In genomic region chr5:134007127-134007771, GRCm38 (mm10) we compare ENCODE assay signal across 8 mouse cellular contexts.
DNase-seq lines count a peak whose midpoint lies in the region; ATAC-seq and TF ChIP-seq lines count a peak whose summit lies in the region.

No protein-coding gene starts in this region.

- TF ChIP-seq CTCF in hindbrain, postnatal 0 days (IDR thresholded peaks at IDR 0.05; ENCODE audit: low read depth) = no peak

- DNase-seq in lung, postnatal 36 days = no peak
- no peak for DNase-seq in hindbrain, postnatal 0 days (ENCODE audit: low spot score)
- DNase-seq in spleen, postnatal 36 days (ENCODE audit: low spot score in 2 of 2) = no peak
- no peak for DNase-seq in right cerebral cortex, postnatal 36 days (ENCODE audit: low spot score in 2 of 2)
- DNase-seq in spleen, postnatal 4 days (ENCODE audit: low spot score in 2 of 2) = no peak

- H3K27ac ChIP-seq in lung, embryonic 16.5 days (ENCODE audit: low read length) = no peak overlapping the region
- peak overlapping the region; percentile 49; the same call in 1 of the 2 replicates for H3K27ac ChIP-seq in forebrain, embryonic 13.5 days
- no peak overlapping the region for H3K27ac ChIP-seq in hindbrain, postnatal 0 days

- no peak overlapping the region for H3K4me2 ChIP-seq in lung, embryonic 16.5 days (ENCODE audit: low read depth, low read length)
- H3K4me2 ChIP-seq in forebrain, embryonic 13.5 days = no peak overlapping the region
- no peak overlapping the region for H3K4me2 ChIP-seq in hindbrain, postnatal 0 days (ENCODE audit: low read depth, low read length)

- peaks cover 2% of the 10 kb centered on the region; the same call in 1 of the 2 replicates for H3K27me3 ChIP-seq in lung, embryonic 16.5 days (ENCODE audit: control insufficient read depth, insufficient read depth, low read depth, low read length)
- H3K27me3 ChIP-seq in forebrain, embryonic 13.5 days = no peaks in the 10 kb centered on the region
- H3K27me3 ChIP-seq in hindbrain, postnatal 0 days (ENCODE audit: insufficient read depth, low read length) = no peaks in the 10 kb centered on the region

- H3K9me3 ChIP-seq in lung, embryonic 16.5 days (ENCODE audit: control insufficient read depth, low read length) = no peaks in the 10 kb centered on the region
- H3K9me3 ChIP-seq in forebrain, embryonic 13.5 days (replicated peaks) = no peaks in the 10 kb centered on the region
- no peaks in the 10 kb centered on the region for H3K9me3 ChIP-seq in hindbrain, postnatal 0 days (ENCODE audit: low read length)

- H3K36me3 ChIP-seq in lung, embryonic 16.5 days (ENCODE audit: control insufficient read depth, insufficient read depth, low read length) = no peaks in the 10 kb centered on the region
- no peaks in the 10 kb centered on the region for H3K36me3 ChIP-seq in forebrain, embryonic 13.5 days (ENCODE audit: poor library complexity, severe bottlenecking)
- H3K36me3 ChIP-seq in hindbrain, postnatal 0 days (ENCODE audit: insufficient read depth, low read length) = no peaks in the 10 kb centered on the region

- peak; percentile 68 for ATAC-seq in lung, embryonic 16.5 days (ENCODE audit: low read depth)
- peak; percentile 77; the same call in 1 of the 2 replicates for ATAC-seq in forebrain, embryonic 13.5 days
- peak; percentile 68 for ATAC-seq in hindbrain, postnatal 0 days
- peak; percentile 83 for ATAC-seq in megakaryocyte-erythroid progenitor cell, adult 5-6 weeks (replicated peaks; ENCODE audit: low FRiP score, low TSS enrichment, poor library complexity, severe bottlenecking)

- peaks cover 6% of the 10 kb centered on the region; the same call in 1 of the 2 replicates for H3K4me1 ChIP-seq in lung, embryonic 16.5 days (replicated peaks; ENCODE audit: control insufficient read depth, insufficient read depth, low read length)
- H3K4me1 ChIP-seq in forebrain, embryonic 13.5 days = peaks cover 11% of the 10 kb centered on the region
- H3K4me1 ChIP-seq in hindbrain, postnatal 0 days (ENCODE audit: insufficient read depth, low read length) = no peaks in the 10 kb centered on the region

- 11% methylated on average over 3 of the region's 3 CpGs for WGBS in lung, embryonic 16.5 days
- 18% methylated on average over 3 of the region's 3 CpGs for WGBS in forebrain, embryonic 13.5 days
- WGBS in hindbrain, postnatal 0 days = 19% methylated on average over 3 of the region's 3 CpGs

- no peak overlapping the region for H3K9ac ChIP-seq in lung, embryonic 16.5 days (ENCODE audit: low read length)
- H3K9ac ChIP-seq in forebrain, embryonic 13.5 days = no peak overlapping the region
- no peak overlapping the region for H3K9ac ChIP-seq in hindbrain, postnatal 0 days (replicated peaks; ENCODE audit: low read length)

- H3K4me3 ChIP-seq in lung, embryonic 16.5 days (ENCODE audit: low read length) = no peak overlapping the region
- H3K4me3 ChIP-seq in forebrain, embryonic 13.5 days = no peak overlapping the region
- no peak overlapping the region for H3K4me3 ChIP-seq in hindbrain, postnatal 0 days (ENCODE audit: low read length)
